Mouse (Mus musculus) right cerebral cortex, adult 18-20 months (tissue): Measurements from ENCODE around the gene Padi1.
A peak's percentile ranks its signal among the peaks of the same experiment; 100 is the strongest.

ENCODE experiments used
- DNase-seq: peaks from one replicate; pipeline ENCODE4 v3.0.0; 2022; ENCODE audit warnings: mixed read lengths

The Padi1 gene

DNA sequence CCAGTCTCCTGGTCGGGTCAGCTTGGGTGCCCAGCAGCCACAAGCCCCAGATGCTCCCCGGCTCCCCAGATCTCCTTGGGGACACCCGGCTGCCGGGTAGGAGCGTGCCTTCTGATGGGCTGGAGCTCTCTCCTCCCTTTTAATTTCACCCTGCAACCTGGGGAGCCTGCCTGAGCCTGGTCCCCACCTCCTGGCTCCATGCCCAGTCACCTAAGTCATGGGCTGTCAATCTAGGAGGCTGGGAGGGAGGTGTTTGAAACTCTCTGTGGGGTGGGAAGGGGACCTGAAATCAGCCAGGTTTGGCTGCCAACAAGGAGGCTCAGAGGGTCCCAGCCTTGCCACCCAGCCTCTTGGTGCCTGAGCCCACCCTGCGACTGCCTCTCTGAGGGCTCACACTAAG, at the start of gene Padi1:
Padi1 (minus strand) TSS at position 113 of the 400 bp plus-strand sequence.
- DNase-seq, result no peak

DNA sequence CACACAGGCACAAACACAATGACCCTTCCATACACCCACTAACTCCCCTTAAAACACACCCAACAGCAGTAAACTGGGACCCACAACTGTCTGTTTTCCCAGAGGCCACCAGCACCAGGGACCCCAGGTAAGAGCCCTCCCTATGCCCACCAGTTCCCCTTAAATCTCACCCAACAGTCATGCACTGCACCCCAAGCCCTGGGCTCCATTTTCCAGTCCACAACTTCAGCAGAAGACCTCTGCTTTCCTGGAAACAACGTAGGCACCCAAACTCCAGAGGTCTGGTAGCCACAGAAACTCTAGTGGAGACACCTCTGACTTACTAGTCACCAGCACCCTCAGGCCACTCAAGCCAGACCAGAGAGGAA, 46.6 kb upstream of the Padi1 start:
- DNase-seq, result no peak

DNA sequence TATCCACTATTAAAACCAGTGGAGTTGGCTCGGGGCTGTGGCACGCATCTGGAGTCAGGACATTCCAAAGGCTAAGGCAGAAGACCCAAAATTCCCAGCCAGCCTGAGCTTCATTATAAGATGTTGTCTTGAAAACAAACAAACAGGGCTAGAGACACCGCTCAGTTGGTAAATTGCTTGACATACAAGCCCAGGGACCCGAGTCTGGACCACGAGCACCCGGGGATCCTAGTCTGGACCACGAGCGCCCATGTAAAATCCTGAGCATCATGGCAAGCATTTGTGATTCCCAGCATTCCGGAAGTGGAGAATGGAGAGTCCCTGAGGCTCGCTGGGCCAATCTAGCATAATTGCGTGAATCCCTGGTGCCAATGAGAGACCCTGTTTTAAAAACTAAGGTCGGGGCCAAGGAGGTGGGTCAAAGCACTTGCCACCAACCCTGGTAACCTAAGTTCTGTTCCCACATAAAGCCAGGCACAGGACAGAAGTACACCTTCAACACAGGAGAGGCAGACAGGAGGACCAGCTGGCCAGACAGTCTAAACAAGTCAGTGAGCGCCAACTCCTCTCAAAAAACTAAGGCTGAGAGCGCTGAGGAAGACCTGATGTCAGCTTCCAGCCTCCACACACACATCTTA, 46.1 kb upstream of the Padi1 start:
- DNase-seq, result no peak

DNA sequence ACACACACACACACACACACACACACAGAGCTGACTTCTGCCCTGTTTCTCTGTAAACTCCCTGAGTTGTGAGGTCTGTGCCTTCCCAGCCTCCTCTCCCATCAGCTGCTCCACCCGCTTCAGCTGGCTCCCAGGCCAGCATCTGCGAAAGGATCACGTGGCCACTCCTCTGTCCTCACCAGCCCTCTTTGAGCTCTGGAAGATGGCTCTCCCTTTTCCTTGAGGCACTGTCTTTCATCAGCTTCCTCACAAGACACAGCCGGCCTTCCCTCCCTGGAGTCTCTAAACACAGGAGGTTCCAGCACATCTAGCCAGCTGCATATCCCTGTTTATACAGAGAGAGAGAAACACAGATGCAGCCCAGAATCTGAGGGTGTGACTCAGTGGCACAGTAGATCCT, 38.3 kb upstream of the Padi1 start:
- DNase-seq, result no peak

- no peak for DNase-seq
Observed at GRCm38 (mm10) chr4:140882981-140883380, 37.4 kb upstream of the Padi1 start.

- DNase-seq, result no peak
Observed at GRCm38 (mm10) chr4:140882365-140882764, 36.8 kb upstream of the Padi1 start.

DNA sequence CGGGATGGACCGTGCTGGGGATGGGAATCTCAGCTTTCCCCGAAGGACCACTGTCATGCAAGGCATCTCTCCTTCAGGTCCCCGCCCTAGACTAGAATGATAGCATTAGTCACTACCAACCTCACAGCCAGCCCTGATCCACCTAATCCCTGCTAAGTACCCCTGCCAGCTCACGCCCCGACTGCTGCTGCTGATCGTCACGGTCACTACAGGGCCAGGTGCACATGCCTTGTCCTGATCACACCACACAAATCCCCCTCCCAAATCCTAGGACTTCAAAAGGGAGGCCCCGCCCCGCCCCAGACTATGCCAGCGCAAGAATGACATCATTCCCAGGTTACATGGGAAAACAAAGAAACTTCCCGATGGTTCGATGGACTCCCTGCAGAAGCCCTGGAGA, 36.2 kb upstream of the Padi1 start:
- no peak for DNase-seq

DNA sequence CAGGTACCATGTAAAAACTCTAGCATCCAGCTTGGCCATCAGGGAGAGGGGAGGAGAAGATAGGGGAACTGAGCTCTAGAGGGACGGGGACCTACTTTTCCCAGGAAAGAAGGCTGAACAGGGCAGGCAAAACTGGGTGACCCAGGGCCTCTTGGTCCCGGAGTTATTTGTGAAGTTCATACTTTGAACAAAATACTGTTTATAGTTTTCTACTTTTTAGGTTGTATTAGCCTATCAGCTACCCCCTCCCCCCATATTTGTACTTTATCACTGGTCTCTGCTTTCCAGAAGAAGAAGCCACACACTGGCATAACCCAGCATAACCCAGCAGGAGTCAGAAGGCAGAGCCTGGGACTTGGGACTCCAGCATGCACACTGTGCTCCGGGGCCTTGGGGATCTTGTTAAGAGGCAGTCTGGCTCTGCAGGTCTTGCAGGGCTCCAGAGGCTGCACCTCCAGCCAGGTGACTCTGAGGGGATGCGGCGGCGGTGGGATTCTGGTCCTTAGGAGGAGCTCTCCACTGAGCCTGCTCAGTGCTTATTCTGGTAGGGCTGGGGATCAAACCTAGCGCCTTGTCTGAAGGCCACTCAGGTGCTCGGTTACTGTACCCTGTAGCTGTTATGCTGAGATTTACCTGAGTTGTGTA, 35.6 kb upstream of the Padi1 start:
- DNase-seq, result no peak

DNA sequence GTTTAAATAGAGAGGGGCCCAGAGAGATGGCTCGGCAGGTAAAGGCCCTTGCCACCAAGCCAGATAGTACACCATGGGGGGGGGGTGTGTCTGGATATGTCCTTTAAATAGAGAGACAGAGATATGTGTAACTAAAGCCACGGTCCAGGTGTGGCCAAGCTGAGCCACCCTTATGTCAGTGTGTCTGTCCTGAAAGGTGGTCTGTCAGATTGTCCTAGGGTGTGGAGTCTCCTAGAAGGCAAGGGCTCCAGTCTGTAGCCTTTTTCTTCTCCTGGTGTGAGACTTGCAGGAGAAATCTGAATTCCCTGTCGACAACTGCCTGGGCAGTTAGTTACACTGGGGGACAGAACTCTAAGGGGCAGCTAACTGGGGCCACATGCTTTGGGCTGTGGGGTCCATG, 34.6 kb upstream of the Padi1 start:
- no peak for DNase-seq

DNA sequence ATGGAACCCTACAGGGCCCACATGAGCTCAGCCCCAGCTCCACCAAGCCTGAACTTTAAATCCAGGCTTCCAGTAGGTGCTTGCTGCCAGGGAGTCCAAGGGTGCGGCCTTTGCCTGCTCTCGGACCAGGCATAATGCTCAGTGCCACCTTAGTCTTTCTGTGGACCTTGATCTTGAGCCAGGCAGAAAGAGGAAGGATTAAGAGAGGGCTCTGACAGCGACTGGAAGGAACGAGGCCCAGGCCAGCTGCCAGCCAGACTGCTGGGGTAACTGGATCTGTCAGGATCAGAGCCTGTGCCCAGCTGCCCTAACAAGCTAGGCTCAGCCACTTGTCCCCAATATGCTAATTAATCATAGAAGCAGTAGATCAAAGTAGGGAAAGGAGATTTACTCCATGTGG, 34.2 kb upstream of the Padi1 start:
- peak; percentile 34 for DNase-seq

GRCm38 (mm10) chr4:140879116-140879515, 33.5 kb upstream of the Padi1 start:
- no peak for DNase-seq

DNA sequence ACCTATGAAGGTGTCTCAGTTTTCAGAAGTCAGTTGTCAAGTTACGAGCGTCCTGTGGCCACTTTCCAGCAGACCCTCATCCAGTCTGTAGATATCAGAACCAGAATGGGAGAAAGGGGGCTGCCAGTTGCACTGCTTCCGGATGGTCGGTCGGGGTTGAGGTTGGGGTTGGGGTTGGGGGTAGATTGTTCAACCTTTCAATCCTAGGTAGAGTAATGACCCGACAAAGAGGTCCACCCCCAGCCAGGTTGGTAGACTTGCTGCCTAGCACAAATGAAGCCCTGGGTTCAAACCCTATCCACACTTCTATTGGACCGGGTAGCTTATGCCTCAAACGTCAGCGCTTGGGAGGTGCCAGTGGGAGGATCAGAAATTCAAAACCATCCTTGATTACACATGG, 33.1 kb upstream of the Padi1 start:
- no peak for DNase-seq

GRCm38 (mm10) chr4:140877441-140877840, 31.9 kb upstream of the Padi1 start:
- no peak for DNase-seq

GRCm38 (mm10) chr4:140876681-140877080, 31.1 kb upstream of the Padi1 start:
- no peak for DNase-seq

DNA sequence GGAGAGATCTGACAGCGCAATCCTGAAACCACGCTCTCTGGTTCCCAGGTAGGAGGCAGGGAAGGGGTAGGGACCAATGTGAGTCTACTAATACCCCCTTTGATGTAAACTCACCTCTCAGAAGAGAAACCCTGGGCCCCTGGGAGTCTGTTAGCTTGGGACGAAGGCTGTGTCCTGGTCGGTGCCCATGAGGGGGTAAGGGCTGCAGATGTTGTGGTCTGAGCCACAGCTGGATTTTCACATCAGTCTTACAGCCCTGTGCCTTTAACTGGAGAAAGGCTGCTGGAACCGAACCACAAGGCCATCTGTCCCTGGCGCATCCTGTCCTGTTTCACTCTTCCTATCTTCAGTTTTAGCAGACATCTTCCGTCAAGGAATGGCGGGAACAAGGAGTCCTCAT, 30.6 kb upstream of the Padi1 start:
- DNase-seq, result no peak

GRCm38 (mm10) chr4:140873011-140873410, 27.4 kb upstream of the Padi1 start:
- DNase-seq, result no peak

- DNase-seq, result no peak
Observed at GRCm38 (mm10) chr4:140872686-140872992, 27.1 kb upstream of the Padi1 start.

DNA sequence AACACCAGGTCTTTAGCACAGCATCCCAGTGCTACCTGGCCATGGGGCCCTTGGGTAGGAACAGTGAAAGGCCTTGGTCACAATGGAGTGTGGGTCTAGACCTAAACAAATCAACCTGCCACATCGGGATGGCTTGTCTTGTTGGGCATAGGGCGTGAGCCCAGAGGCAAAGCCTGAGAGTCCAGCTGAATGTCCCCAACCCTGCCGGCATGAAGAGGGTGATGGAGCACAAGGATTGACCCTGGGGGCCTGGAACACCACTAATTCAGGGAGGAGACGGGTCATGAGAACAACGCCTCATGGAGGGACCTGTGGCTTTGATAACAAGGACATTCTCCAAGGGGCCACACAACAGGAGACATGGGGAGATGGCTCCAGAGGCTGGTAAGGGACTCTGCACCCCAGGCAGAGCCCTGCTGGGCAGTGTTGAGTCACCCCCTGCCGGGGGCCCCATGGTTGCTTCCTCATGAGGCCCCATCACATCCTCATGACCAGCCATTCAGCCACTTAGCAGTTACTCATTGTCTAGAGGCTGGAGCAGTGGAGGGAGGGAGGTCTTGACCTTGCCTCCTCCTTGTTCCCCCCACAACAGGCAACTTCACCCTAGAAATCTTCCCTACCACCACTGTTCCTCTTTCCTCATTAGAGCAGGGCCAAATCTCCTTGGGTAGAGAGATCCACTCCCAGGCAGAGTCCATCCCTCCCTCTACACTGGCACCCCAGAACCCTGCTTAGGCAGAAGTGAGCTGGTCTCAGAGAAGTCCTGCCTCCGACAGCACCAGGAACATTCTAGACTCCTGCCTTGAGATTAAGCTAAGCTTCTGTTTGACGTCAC, 26.5 kb upstream of the Padi1 start:
- no peak for DNase-seq

- DNase-seq, result no peak
Observed at GRCm38 (mm10) chr4:140871376-140871775, 25.8 kb upstream of the Padi1 start.

GRCm38 (mm10) chr4:140870876-140871275, 25.3 kb upstream of the Padi1 start:
- no peak for DNase-seq

GRCm38 (mm10) chr4:140869945-140870344, 24.4 kb upstream of the Padi1 start:
- no peak for DNase-seq

DNA sequence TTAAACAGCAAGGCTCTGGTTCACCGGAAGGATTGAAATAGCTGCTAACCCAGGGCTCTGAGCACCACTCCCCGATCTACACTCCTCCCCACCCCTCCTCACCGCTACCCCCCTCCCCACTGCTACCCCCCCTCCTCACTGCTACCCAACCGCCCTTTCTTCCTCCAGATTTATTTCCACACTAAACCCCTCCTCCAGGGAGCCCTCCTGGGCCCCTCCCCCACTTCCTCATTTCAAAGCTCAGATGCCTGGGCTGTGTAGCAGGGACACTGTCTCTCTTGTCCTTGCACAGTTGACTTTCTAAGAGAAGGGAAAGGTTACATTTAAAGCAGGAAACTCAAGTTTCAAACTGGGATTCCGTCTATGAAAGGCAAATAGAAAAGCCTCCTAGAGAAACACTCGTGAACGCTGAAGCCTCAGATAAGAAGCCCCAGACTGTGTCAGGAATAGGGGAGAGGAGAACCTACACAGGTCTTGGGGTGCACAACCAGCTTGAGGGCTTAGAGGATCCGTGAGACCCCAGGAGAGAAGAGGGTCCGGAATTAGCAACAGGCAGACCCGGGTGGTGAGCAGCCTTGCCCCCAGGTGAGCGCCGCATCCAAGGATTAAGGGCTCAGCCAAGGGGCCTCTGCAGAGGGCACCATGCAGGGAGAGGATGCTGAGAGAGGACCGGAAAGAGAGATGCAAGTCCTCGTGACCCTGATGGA, 23.1 kb upstream of the Padi1 start:
- DNase-seq, result no peak

DNA sequence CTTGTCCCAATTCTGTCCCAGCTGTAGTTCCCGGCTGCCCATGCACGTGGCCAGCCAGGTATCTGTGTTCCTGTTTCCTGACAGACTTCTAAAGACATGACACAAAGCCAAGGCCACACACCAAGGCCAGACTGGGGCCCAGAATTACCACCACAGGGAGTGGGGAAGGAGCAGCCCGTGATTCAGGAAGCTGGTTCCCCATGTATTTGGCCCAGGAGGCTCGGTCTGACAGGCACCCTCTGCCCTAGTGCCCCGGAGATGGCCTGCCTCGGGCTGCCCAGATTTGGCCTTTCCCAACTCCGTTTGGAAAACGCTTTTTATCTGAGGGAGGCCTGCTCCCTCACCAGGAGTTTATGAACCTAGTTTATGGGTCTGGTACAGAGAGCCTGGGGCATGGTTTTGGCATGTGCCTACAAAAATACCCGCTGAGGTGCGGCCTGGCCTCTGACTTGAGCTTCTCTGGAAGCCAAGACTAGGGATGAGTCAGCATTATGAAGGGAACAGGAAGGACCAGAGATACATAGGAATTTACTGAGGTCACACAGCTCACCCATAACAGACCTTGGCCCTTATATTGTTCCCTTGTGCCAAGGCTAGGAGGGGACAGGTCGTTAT, 16.6 kb upstream of the Padi1 start:
- DNase-seq, result no peak
